Mouse (Mus musculus) spleen, adult 12 weeks (tissue): ENCODE data around the gene 4930579F01Rik.
A peak's percentile ranks its signal among the peaks of the same experiment; 100 is the strongest.

Experiments
- DNase-seq: peaks from one replicate; pipeline ENCODE4 v3.0.0; 2022; ENCODE audit warnings: low spot score

4930579F01Rik gene

DNA sequence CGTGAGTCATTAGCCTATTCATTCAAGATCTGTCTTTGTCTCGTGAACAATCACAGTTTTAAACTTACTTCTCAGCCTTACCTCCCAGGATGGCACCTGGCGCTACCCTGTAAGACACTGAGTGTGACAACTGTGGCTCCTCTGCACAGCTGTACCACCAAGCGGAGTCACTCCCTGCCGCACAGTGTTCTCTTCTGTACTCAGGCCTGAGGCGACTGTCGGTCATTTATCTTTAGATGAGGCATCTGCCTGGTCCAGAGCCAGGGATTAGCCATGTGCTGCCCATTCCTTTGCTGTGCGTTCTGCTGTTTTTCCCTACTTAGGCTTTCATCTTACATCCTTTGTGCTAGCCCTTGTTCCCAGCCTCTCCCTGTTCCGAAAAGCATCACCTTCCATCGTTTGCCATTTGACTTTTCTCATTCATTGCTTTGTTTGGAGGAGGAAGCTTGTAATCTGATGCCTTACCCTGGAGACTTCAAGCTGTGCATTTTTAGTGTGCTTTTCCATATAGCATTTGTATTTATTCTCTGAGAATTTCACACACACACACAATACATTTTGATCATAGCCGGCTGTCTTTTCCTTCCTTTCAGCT lies 21.9 kb upstream of the 4930579F01Rik start:
- no peak for DNase-seq

DNA sequence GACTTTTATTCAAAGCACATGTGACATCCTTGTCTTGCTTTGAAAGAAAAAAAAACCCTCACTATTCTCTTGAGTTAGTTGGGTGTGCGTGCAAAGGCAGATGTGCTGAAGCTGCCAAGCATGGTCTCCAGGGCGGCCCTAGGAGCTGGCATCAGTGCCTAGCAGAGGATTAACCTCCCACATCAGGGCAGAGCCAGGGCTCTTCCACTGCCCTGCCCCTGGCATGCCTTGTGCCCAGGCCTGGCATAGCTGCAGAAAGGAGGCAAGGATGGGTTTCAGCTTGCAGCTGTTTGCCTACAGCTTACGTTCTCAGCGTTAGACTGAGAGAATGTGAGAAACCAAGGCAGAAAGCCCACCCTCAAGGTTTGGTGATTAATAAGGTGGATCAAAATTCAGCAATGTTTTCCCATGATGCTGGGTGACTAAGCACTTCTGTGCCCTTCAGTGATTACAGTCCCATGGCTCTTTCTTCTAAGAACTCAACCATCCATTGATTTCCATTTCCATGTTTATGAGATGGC lies 18.9 kb upstream of the 4930579F01Rik start:
- DNase-seq = no peak

DNA sequence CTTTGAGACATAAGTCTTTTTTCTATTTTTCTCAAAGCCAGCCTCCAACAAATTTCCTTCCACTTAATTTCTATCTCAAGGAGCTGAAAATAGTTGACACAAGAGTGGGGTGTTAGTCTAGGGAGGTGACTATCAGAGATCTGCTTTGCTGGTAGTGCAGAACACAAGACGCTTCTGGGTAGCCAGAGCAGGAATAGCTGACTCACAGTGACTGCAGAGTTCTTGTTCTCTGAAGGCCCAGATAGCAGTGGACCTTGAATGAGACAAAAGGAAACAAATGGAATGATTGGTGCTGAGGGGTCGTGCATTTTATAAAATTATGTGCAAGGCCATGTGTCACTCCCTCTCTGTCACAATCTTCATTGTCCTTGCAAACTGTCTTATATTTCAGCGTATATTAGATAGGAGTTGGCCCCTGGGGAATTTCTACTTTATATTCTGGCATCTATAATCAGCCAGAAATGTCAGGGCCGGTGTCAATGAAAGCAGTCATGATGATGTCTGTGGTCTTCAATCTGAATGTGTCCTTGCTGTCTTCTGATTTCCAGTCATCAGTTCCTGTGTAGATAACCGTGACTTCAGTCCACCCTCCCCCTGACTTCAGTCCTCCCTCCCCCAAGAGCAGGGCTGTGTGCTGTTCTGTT lies 16.9 kb upstream of the 4930579F01Rik start:
- DNase-seq = no peak

GRCm38 (mm10) chr3:138208821-138209220 lies 15.2 kb upstream of the 4930579F01Rik start:
- DNase-seq = no peak

GRCm38 (mm10) chr3:138198722-138199068 lies 5.1 kb upstream of the 4930579F01Rik start:
- DNase-seq = no peak

- DNase-seq = peak; percentile 51
Measured at GRCm38 (mm10) chr3:138197973-138198721, 4.5 kb upstream of the 4930579F01Rik start.

DNA sequence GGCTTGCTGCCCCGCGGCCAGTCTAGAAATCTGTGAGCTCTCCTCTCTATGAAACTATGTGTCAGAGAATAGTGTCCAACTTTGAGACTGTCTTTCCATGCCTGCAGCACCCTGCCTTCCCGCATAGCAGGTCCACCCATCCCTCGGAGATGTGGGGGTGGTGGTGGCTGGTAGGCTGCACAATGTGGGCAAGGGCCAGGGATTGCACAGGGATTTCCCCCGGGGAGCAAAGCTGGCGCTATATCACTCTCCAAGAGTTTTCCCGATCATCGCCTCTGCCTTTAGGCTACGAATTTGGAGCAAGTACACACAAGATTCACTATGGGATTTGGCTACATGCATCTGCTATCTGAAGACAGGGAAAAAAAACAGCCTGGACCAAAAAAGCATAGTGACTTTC lies 3.9 kb upstream of the 4930579F01Rik start:
- no peak for DNase-seq

GRCm38 (mm10) chr3:138197093-138197492 lies 3.5 kb upstream of the 4930579F01Rik start:
- DNase-seq = no peak

GRCm38 (mm10) chr3:138192260-138192659 lies 1.4 kb downstream of the 4930579F01Rik start:
- no peak for DNase-seq

- no peak for DNase-seq
Measured at GRCm38 (mm10) chr3:138185995-138186930, 7.4 kb downstream of the 4930579F01Rik start.

DNA sequence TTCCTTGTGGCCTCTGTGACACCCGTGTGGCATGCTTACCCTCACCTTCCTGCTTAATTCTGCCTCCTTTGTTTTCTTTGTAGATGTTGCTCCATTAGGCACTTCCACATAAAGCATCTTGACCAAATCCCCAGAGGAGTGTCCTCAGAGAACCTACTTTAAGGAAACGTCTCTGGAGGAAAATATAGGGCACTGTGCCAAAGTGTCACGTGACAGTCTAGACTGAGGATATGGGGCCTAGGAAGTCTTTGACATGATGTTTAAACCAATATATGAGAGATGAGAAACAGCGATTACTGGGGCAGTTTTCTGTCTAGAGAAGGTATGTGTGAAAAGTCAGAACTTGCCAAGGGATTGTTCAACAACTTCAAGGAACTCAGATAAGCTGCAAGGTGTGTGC lies 8.3 kb downstream of the 4930579F01Rik start:
- DNase-seq = no peak

DNA sequence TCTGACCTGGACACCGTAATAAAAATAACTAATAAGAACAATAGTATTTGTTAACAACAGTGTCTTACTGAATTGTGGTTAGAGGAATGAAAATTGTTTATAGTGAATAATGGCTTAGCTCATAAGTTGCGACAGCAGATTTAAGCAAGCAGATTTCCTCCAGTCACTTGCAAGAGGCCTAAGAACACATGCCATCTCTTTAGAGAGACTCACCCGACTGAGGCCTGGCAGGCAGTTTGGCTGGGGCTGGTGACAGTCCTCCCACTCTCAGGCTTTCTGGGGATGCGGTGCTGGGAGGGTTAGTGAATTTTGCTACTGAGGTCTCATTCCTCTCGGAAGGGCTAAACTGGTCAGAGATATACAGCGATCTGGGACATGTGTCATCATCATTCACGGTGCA lies 10.3 kb downstream of the 4930579F01Rik start:
- no peak for DNase-seq

DNA sequence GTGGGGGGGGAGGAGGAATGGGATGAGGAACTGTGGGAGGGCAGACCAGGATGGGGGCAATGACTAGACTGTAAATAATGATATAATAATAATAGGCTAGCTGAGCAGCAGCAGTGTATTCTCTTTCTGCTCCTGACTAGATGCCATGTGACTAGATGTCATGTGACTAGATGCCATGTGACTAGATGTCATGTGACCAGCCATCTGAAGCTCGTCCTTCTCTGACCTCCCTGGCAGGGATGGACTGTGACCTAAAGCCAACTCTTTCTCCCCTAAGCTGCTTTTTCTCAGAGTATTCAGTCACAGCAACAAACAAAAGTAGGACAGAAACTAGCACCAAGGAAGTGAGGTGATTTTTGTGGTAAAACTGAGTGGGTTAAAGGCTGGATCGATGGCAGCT lies 11.6 kb downstream of the 4930579F01Rik start:
- no peak for DNase-seq

GRCm38 (mm10) chr3:138175551-138175950 lies 18.1 kb downstream of the 4930579F01Rik start:
- no peak for DNase-seq

DNA sequence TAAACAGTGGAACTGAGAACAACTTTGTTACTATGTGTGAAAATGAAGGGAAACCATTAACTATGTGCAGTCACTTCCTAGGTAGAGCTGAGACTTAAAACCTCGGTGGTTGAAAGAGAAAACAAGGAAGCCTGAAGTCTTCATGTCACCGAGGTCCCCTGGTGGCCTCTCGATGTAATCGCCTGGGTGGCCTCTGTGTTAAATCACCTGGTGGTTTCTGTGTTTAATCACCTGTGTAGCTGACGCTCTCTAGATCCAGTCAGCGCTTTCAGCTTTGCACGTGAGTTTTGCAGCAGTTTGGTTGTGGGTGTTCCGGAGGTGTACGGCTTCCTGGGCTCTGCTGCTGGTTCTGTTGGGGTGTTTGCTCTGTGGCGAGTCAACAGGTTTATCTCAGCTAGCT lies 20.3 kb downstream of the 4930579F01Rik start:
- DNase-seq = no peak

DNA sequence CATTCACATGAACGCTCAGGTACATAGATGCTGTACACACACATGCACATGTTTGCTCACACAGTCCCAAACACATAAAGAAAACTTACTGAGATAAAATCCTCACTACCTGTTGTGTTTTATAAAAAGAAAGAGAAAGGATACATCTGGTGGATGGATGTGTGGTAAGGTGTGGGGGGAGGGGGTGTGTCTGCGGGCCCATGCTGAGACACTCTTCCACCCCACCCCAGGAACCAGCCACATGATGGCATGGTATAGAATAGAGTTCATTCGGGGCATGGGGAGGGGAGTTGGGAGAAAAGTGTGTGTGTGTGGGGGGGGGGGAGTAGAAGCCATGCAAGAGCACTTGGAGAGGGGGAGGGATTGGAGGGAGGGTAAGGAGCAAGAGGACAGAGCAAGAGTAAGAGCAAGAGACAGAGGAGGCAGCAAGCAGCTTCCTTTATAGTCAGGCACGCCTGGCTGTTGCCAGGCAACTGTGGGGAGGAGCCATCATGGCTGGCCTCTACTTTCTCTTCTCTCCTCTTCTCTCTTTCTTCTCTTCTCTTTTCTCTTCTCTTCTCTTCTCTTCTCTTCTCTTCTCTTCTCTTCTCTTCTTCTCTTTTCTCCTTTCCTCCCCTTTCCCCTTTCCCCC lies 31.0 kb downstream of the 4930579F01Rik start:
- no peak for DNase-seq

GRCm38 (mm10) chr3:138161623-138162022 lies 32.0 kb downstream of the 4930579F01Rik start:
- DNase-seq = no peak

- no peak for DNase-seq
Measured at GRCm38 (mm10) chr3:138156651-138157050, 37.0 kb downstream of the 4930579F01Rik start.

DNA sequence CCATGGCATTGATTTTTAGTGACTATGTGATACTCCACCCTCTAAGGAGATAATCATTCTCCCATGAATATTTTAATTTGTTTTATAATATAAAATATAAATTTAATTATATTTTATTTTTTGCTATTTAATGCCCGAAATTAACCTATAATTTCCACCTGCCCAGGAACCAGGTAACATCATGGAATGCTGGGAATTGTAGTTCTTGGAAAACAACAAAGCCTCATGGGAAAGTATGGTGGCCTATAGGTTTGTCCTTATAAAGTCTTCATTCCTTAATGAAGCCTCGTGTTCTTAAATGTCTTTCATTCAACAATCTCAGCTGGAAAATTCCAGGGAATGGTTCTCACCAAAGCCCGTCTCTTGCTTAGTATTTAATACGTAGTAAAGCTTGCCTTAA lies 38.6 kb downstream of the 4930579F01Rik start:
- no peak for DNase-seq

DNA sequence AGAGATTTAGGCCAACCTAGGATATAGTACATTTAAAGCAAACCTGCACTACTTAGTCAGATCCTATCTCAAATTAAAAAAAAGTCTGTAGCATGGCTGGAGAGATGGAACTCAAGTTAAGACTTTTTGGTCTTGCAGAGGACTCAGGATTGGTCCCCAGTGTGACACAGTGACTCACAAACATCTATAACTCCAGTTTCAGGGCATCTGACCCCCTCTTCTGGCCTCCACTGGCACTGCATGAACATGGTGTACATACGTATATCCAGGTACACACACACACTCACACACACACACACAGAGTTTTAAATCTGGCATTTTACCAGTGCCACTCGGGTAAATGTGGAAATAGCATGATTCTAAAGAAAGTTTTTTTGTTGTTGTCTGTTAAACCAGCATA lies 44.8 kb downstream of the 4930579F01Rik start:
- no peak for DNase-seq

DNA sequence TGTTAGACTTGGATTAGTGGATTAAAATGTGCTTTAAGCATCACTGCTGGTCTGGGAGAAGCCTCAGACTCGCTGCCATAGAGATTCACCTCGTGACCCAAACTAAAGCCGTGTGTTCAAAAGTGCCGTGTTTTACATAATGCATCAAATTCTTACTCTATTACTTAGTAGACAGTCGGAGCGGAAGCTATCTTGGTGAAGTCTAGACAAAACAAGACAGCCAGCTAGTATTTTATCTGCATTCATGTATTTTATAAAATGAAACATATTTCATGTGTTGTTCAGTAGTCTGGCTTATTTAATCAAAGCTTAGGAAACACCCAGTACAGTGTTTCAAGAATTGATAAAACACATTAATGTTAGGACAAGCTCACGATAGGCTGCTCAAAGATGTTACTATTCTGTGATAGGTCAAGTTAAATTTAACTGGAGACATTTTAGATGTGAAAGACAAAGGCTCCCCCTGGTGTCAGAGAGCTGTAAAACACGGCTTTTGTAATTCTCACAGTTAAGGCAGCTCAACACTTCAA lies 48.9 kb downstream of the 4930579F01Rik start, which contains the start of gene Mttp:
Gene Mttp (minus strand): TSS at position 327 of the 530 bp plus-strand sequence.
- DNase-seq = peak; percentile 58
